In genomic region chr13:74696225-74696624, GRCm38 (mm10) we compare ENCODE assay signal across 32 mouse cellular contexts.
"Had no signal": no experiment of that assay in that cellular context is flagged by ENCODE, and none has a peak within 500 bp of the region (broad histone marks: within the 10 kb centered on the region; RNA-seq: fewer than 3 reads in every experiment).

No protein-coding gene starts in this region.

- H3K27me3 ChIP-seq: heart, embryonic 12.5 days; heart, embryonic 13.5 days; heart, embryonic 15.5 days; hindbrain, embryonic 12.5 days; hindbrain, embryonic 13.5 days; hindbrain, embryonic 15.5 days; intestine, embryonic 15.5 days; kidney, embryonic 15.5 days had no signal

- DNase-seq: heart, postnatal 10 days; heart, postnatal 14 days; heart, postnatal 36 days; heart, postnatal 4 days; kidney, adult 11 months; kidney, adult 18-20 months; kidney, adult 8-10 months; kidney, postnatal 10 days; kidney, postnatal 14 days; kidney, postnatal 25 days; kidney, postnatal 36 days; kidney, postnatal 4 days; layer of hippocampus, adult 9-11 months; layer of hippocampus, postnatal 36 days had no signal

- H3K4me2 ChIP-seq: heart, embryonic 11.5 days; heart, embryonic 12.5 days; heart, embryonic 13.5 days; heart, embryonic 15.5 days; hindbrain, embryonic 12.5 days; hindbrain, embryonic 13.5 days; hindbrain, embryonic 14.5 days; hindbrain, embryonic 15.5 days; intestine, embryonic 15.5 days; kidney, embryonic 15.5 days had no signal

- H3K36me3 ChIP-seq: hindbrain, embryonic 10.5 days; hindbrain, embryonic 12.5 days; hindbrain, embryonic 13.5 days; hindbrain, embryonic 15.5 days; intestine, embryonic 15.5 days had no signal

- H3K9me3 ChIP-seq: heart, embryonic 10.5 days; heart, embryonic 12.5 days; heart, embryonic 13.5 days; heart, embryonic 15.5 days; hindbrain, embryonic 10.5 days; hindbrain, embryonic 12.5 days; hindbrain, embryonic 13.5 days; hindbrain, embryonic 15.5 days; intestine, embryonic 15.5 days; kidney, embryonic 15.5 days had no signal

- H3K4me3 ChIP-seq: heart, embryonic 10.5 days; heart, embryonic 12.5 days; heart, embryonic 13.5 days; heart, embryonic 15.5 days; hindbrain, embryonic 10.5 days; hindbrain, embryonic 12.5 days; hindbrain, embryonic 13.5 days; hindbrain, embryonic 15.5 days; intestine, embryonic 15.5 days; kidney, embryonic 15.5 days; layer of hippocampus, adult 2 months; left cerebral cortex, adult 2 months had no signal

- H3K4me1 ChIP-seq: heart, embryonic 10.5 days; heart, embryonic 12.5 days; heart, embryonic 13.5 days; heart, embryonic 15.5 days; hindbrain, embryonic 10.5 days; hindbrain, embryonic 12.5 days; hindbrain, embryonic 13.5 days; hindbrain, embryonic 15.5 days; intestine, embryonic 15.5 days; kidney, embryonic 15.5 days had no signal

- H3K27ac ChIP-seq: heart, embryonic 10.5 days; heart, embryonic 13.5 days; heart, embryonic 15.5 days; hindbrain, embryonic 10.5 days; hindbrain, embryonic 12.5 days; hindbrain, embryonic 13.5 days; hindbrain, embryonic 14.5 days; hindbrain, embryonic 15.5 days; hindbrain, postnatal 0 days; intestine, embryonic 15.5 days; kidney, embryonic 15.5 days; kidney, postnatal 0 days; layer of hippocampus, adult 2 months; left cerebral cortex, adult 2 months had no signal

- H3K9ac ChIP-seq: heart, embryonic 12.5 days; heart, embryonic 13.5 days; heart, embryonic 15.5 days; hindbrain, embryonic 12.5 days; hindbrain, embryonic 13.5 days; hindbrain, embryonic 14.5 days; hindbrain, embryonic 15.5 days; intestine, embryonic 15.5 days; kidney, embryonic 15.5 days had no signal

- ATAC-seq: hindbrain, embryonic 16.5 days; hindbrain, postnatal 0 days; inflammation-experienced regulatory T-cells, adult 6 months had no signal
